Mouse (Mus musculus): ENCODE results near the gene Gpr146. TPM values are rescaled to one million over a fixed set of nuclear protein-coding genes. Genes with fewer than 3 reads are reported as not detected.

Gpr146 gene
- polyA plus RNA-seq, 1 experiment from 2014 or later: 0.93 TPM

DNA sequence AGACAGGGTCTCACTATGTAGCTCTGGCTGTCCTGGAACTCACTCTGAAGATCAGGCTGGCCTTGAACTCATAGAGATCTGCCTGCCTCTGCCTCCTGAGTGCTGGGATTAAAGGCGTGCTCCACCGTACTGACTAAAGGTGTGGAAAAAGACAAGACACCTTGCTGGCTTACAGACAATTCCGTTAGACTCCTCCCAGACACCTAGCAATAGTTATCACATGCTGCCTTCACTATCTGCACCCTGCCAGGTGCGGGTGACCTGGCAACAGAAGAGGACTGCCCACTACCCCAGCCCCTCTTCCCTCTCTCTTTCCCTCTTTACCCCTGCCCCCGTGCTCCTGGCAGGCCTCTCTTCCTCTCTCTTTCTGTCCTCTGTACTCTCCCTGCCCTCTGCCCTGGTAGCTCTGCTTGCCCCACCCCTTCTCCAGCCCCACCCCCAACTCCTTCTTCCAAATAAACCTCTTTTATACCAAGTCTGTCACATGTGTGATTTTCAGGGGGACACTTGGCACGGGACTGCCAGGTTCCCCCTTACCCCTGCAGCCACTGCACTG lies 3.5 kb upstream of the Gpr146 start:
- Histone ChIP-seq H3K27me3 (peaks cover 5% of the 10 kb centered on the region; the same call in 1 of the 2 replicates), H3K4me2 (no peak overlapping the region), H3K4me3 (no peak overlapping the region), H3K9me3 (replicated peaks) (no peaks in the 10 kb centered on the region), H3K27ac (no peak overlapping the region), H3K4me1 (peaks cover 22% of the 10 kb centered on the region), H3K9ac (no peak overlapping the region), H3K36me3 (ENCODE audit: poor library complexity, severe bottlenecking) (no peaks in the 10 kb centered on the region)
- no peak for ATAC-seq
- WGBS: 75% methylated on average over 6 of the region's 6 CpGs

DNA sequence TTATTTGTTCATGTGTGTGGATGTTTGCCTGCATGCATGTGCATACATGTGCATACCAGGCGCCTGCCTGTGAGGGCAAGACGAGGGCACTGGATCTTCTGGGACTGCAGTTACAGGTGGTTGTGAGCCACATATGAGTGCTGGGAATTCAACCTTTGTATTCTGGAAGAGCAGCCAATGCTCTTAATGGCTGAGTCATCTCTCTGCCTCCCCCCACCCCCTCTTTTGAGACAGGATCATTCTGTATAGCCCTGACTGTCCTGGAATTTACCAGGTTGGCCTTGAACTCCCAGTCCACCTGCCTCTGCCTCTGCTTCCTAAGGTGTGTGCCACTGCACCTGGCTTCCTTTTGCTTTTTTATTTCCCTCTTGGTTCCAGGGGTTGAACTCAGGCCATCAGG lies 2.7 kb upstream of the Gpr146 start:
- Histone ChIP-seq H3K9me3 (replicated peaks) (no peaks in the 10 kb centered on the region), H3K9ac (no peak overlapping the region), H3K4me3 (no peak overlapping the region), H3K4me2 (no peak overlapping the region), H3K27me3 (peaks cover 5% of the 10 kb centered on the region; the same call in 1 of the 2 replicates), H3K27ac (no peak overlapping the region), H3K4me1 (peaks cover 28% of the 10 kb centered on the region), H3K36me3 (ENCODE audit: poor library complexity, severe bottlenecking) (no peaks in the 10 kb centered on the region)
- WGBS: 83% methylated on average over 2 of the region's 2 CpGs
- no peak for ATAC-seq

DNA sequence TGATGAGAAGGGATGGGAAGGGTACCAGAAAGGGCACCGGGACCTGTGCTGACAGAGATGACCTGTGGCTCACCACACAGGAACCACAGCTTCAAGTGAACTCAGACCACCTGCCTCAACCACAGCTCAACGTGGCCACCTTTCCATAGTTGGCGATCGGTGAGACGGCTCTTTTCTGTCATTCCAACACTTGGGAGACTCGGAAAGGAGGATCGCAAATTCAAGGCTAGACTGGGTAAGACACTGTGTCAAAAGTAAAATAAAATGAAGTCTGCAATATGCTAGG lies 717 bp downstream of the Gpr146 start:
- Histone ChIP-seq H3K4me2 (no peak overlapping the region), H3K4me1 (peaks cover 29% of the 10 kb centered on the region), H3K27ac (no peak overlapping the region), H3K4me3 (no peak overlapping the region), H3K9ac (no peak overlapping the region), H3K36me3 (ENCODE audit: poor library complexity, severe bottlenecking) (no peaks in the 10 kb centered on the region), H3K9me3 (replicated peaks) (no peaks in the 10 kb centered on the region), H3K27me3 (peaks cover 8% of the 10 kb centered on the region; the same call in 1 of the 2 replicates)
- ATAC-seq: no peak
- WGBS: 92% methylated on average over 7 of the region's 7 CpGs

DNA sequence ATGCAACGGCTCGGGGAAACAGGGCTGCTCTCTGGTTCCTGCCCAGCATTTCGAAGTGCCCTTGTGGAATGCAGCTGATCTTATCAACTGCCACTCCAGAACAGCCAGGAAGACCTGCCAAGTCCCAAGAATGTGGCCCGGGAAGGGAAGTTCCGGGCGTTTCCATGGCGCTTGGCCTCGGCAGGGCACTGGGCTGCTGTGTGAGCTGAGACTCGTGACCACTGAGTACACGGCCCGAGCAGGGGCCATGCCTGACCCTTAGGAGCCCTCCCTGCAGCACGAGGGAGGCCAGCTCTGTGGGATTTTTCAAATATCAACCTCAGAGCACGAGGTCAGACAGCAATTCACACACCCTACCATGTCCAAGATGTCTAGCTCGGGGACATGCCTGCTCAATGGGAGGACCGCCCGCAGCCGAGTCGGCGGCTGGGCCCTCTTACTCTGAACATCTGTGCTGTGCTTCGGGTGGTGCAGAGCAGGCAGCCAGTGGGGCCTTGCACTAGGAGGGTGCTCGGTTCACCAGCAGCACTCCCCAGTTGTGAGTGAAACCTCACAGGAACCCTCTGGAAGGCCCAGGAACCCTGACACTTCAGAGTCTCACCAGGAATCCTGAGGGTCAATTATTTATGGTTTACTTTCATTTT lies 1.6 kb downstream of the Gpr146 start:
- no peak for ATAC-seq
- H3K4me3 ChIP-seq: no peak overlapping the region

DNA sequence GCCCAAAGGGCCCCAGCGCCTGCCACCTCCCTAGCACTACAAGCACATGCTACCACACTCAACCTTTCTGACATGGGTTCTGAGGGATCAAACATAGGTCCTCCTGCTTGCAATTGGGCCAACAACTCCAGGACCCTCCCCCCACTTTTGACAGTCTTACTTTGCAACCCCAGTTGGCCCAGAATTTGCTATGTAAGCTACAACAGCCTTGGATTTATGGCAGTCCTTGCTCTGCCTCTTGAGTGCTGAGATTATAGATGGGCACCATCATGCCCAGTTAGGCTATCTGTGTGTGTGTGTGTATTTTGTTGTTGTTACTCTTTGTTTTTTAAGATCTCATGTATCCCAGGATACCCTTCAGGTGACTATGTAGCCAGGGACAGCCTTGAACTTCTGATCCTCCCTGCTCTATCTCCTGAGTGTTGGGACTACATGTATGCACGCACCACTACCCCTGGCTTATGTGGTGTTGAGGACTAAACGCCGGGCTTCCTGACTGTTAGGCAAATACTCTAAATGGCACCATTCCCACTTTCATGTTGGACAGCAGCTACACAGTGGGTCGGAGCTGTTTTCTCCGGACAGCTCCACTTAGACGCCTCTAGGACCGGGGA lies 2.4 kb downstream of the Gpr146 start:
- peaks cover 29% of the 10 kb centered on the region for H3K4me1 ChIP-seq
- H3K4me2 ChIP-seq: peak overlapping the region; percentile 95
- H3K27me3 ChIP-seq: peaks cover 8% of the 10 kb centered on the region; the same call in 1 of the 2 replicates
- H3K4me3 ChIP-seq: peak overlapping the region; percentile 61
- no peak overlapping the region for H3K27ac ChIP-seq
- H3K9ac ChIP-seq: peak overlapping the region; percentile 73
- no peaks in the 10 kb centered on the region for H3K36me3 ChIP-seq (ENCODE audit: poor library complexity, severe bottlenecking)
- WGBS: 23% methylated on average over 8 of the region's 8 CpGs
- no peak; the same call in 1 of the 2 replicates for ATAC-seq
- no peaks in the 10 kb centered on the region for H3K9me3 ChIP-seq (replicated peaks)

More for the DNA sequence above, 1.6 kb downstream of the Gpr146 start:
- 67% methylated on average over 21 of the region's 21 CpGs for WGBS
- no peak overlapping the region for H3K9ac ChIP-seq
- no peak overlapping the region for H3K4me2 ChIP-seq
- no peaks in the 10 kb centered on the region for H3K9me3 ChIP-seq (replicated peaks)
- peaks cover 8% of the 10 kb centered on the region; the same call in 1 of the 2 replicates for H3K27me3 ChIP-seq
- no peaks in the 10 kb centered on the region for H3K36me3 ChIP-seq (ENCODE audit: poor library complexity, severe bottlenecking)
- peaks cover 29% of the 10 kb centered on the region for H3K4me1 ChIP-seq
- H3K27ac ChIP-seq: peak overlapping the region; percentile 35

DNA sequence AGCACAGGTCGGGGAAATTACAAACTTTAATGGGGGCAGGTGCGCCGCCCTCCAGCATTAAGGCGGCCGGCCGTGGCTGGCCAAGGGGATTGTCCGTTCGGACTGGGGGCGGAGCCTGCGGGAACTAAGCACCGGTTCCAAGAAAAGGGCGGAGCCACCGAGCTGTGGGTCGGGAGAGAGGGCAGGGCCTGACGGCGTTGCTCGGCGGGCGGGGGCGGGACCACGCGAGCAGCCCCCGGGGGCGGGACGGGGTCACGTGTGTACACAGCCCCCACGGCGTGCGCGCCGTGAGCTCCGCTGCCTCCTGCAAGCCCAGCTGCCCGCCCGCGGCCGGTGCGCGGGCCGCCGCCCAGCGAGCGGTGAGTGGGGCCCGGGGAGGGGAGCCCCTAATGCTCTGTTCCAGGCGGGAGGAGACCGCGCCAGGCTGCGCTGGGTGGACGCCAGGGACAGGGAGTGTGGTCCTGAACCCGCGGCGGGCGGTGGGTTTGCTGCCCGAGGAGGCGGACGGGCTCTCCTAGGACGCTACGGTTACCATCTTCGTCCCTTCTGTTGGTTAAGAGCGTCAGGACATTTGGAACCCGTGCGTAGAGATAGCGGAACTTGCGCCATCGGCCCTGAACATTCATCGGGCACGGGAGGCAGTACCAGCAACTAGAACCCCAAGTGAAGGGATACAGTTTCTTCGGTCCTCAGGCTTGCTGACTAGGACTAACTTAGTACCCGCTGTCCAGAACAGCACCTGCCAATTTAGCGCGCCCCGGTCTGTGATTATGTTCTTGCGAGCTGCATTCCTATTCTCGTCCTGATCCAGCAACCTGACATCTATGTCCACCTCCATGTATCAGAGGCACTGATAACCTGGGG lies 3.1 kb downstream of the Gpr146 start:
- H3K27ac ChIP-seq: no peak overlapping the region
- peak overlapping the region; percentile 61 for H3K4me3 ChIP-seq
- H3K9ac ChIP-seq: peak overlapping the region; percentile 73
- H3K4me1 ChIP-seq: peaks cover 29% of the 10 kb centered on the region
- 2% methylated on average over 73 of the region's 73 CpGs for WGBS
- H3K4me2 ChIP-seq: peak overlapping the region; percentile 95
- H3K36me3 ChIP-seq (ENCODE audit: poor library complexity, severe bottlenecking): no peaks in the 10 kb centered on the region
- H3K9me3 ChIP-seq (replicated peaks): no peaks in the 10 kb centered on the region
- peak; percentile 84 for ATAC-seq
- H3K27me3 ChIP-seq: peaks cover 8% of the 10 kb centered on the region; the same call in 1 of the 2 replicates

DNA sequence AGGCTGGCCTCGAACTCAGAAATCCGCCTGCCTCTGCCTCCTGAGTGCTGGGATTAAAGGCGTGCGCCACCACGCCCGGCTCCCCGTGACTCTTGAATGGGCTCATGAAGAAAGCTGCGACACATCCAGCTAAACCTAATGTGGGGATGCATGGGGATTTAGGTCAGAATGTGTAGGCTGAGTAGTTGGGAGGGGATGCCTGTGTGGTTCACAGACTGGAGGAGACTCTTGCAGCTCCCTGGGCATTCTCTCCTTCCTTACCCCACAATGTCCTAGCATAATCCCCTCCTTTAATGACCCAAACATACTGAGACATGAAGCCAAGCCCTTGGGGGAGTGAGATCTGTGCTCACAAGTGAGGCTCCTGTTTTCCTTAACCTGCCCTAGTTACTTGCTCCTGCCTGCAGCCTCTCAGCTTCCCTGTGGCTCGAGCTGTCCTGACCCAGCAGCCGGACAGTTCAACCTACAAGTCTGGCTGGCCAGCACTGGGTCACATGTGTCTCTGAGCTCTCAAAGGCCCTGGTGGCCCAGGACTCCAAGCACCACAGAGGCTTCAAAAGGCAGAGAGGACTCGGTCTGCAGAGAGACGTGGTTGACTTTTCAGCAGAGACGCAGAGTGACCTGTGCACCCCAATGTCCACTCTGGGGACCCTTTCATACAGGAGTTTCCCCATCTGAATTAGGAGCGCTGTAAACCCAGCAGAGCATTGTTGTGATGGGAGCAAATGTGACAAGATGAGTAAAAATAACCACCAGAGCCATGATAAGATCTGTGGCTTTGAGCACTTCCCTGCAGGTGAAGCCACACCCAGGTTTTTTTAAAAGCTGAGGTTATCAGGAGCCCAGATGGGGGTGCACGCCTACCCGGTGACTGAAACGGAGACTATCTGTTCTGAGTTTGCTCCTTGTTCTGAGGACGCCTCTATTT lies 4.4 kb downstream of the Gpr146 start:
- Histone ChIP-seq H3K9me3 (replicated peaks) (no peaks in the 10 kb centered on the region), H3K4me2 (no peak overlapping the region), H3K27me3 (peaks cover 8% of the 10 kb centered on the region; the same call in 1 of the 2 replicates), H3K27ac (no peak overlapping the region), H3K9ac (no peak overlapping the region), H3K36me3 (ENCODE audit: poor library complexity, severe bottlenecking) (no peaks in the 10 kb centered on the region), H3K4me3 (no peak overlapping the region), H3K4me1 (peaks cover 29% of the 10 kb centered on the region)
- ATAC-seq: no peak
- WGBS: 81% methylated on average over 18 of the region's 18 CpGs

DNA sequence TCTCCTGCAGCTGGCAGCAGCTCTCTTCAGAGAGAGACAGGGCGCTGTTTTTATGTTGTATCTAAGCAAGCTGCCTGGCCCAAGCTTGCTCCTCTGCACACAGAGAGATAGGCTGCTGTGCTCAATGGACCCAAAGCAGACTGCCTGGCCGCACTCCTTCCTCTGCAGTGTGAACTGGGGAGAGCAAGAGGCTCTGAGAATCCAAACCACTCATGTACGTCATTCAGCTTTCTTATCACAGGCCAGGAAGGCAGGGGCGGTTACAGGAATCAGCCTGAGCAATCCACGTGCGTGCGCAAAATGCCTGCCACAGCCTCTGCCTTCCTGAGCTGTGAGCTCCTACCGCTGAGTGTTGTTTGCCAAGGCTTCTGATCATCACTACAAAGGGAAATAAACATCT lies 5.3 kb downstream of the Gpr146 start:
- Histone ChIP-seq H3K9me3 (replicated peaks) (no peaks in the 10 kb centered on the region), H3K36me3 (ENCODE audit: poor library complexity, severe bottlenecking) (no peaks in the 10 kb centered on the region), H3K9ac (no peak overlapping the region), H3K4me1 (peaks cover 33% of the 10 kb centered on the region), H3K27ac (0 out of 2 replicates have a peak overlapping the region, but pooled peaks have one; percentile 19), H3K4me3 (no peak overlapping the region), H3K27me3 (peaks cover 8% of the 10 kb centered on the region; the same call in 1 of the 2 replicates), H3K4me2 (no peak overlapping the region)
- ATAC-seq: no peak
- WGBS: 78% methylated on average over 8 of the region's 8 CpGs

DNA sequence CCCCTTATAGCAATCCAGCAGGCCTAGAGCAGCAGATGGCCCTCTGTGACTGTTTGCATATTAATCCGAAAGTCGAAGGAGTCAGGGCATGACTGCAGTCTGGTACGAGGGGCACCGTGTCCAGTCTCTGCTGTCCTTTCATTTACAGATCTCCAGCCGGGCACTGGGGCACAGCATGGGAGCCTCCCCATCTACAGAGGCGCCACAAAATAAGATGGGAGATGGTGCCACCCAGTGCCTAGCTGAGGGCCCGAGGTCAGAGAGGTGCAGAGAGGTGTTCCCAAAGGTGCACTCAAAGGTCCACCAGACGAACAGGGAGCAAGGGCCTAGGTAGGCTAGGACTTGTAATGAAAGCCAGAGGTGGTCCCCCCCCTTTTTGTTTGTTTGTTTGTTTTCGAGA lies 5.7 kb downstream of the Gpr146 start:
- Histone ChIP-seq H3K9ac (no peak overlapping the region), H3K4me2 (no peak overlapping the region), H3K27ac (no peak overlapping the region)

DNA sequence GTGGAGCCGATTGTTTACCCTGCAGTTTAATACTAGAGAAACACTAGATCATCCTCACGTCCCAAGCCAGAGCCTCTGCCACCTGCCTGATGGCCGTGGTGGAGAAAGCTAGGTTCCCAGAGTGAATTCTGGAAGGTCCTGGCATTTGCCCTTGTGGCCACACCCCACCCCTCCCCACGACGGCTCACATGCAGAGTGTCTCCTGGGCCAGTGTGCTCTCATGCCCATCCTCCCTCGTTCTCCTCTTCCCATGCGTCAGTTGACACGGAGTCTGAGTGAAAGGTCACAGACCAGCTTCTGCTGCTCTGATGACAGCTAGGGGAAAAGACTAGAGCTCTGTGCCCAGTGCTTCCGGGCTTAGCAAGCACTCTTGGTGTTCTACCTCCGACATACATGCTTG lies 7.0 kb downstream of the Gpr146 start:
- Histone ChIP-seq H3K27ac (no peak overlapping the region), H3K36me3 (ENCODE audit: poor library complexity, severe bottlenecking) (no peaks in the 10 kb centered on the region), H3K9me3 (replicated peaks) (no peaks in the 10 kb centered on the region), H3K4me1 (peaks cover 40% of the 10 kb centered on the region), H3K9ac (peak overlapping the region; percentile 23; the same call in 1 of the 2 replicates), H3K4me3 (no peak overlapping the region), H3K4me2 (no peak overlapping the region), H3K27me3 (peaks cover 8% of the 10 kb centered on the region; the same call in 1 of the 2 replicates)
- ATAC-seq: no peak
- WGBS: 84% methylated on average over 10 of the region's 10 CpGs

More for the DNA sequence above, 5.7 kb downstream of the Gpr146 start:
- 86% methylated on average over 9 of the region's 9 CpGs for WGBS
- H3K4me3 ChIP-seq: no peak overlapping the region
- no peaks in the 10 kb centered on the region for H3K9me3 ChIP-seq (replicated peaks)
- H3K36me3 ChIP-seq (ENCODE audit: poor library complexity, severe bottlenecking): no peaks in the 10 kb centered on the region
- peaks cover 8% of the 10 kb centered on the region; the same call in 1 of the 2 replicates for H3K27me3 ChIP-seq
- H3K4me1 ChIP-seq: peaks cover 38% of the 10 kb centered on the region
- no peak for ATAC-seq

DNA sequence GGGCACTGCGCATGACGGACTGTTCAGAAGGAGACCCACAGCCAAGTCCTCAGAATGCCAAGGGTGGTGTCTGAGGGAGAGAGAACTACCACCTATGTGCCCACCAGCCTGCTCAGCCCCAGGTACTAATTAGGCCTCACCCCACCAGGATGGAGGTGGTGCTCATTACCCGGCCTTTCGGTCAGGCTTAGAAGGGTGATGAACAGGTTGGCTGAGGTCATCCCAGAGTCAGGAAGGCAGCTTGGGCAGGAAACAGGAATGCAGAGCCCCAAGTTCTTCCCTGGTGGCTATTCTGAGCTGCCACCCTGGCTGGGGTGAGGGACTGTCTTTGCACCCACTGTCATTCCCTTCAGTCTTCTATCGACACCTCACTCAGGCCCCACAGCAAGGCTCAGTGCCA lies 8.6 kb downstream of the Gpr146 start:
- WGBS: 93% methylated on average over 5 of the region's 5 CpGs
- H3K4me1 ChIP-seq: peaks cover 30% of the 10 kb centered on the region
- H3K9ac ChIP-seq: no peak overlapping the region

More for the DNA sequence above, 8.6 kb downstream of the Gpr146 start:
- no peak overlapping the region for H3K27ac ChIP-seq
- H3K27me3 ChIP-seq: peaks cover 8% of the 10 kb centered on the region; the same call in 1 of the 2 replicates
- no peak for ATAC-seq
- H3K9me3 ChIP-seq (replicated peaks): no peaks in the 10 kb centered on the region
- no peak overlapping the region for H3K4me2 ChIP-seq
- no peak overlapping the region for H3K4me3 ChIP-seq
- H3K36me3 ChIP-seq (ENCODE audit: poor library complexity, severe bottlenecking): no peaks in the 10 kb centered on the region
